Comparison of ENCODE assay signal across 8 mouse cellular contexts in the genomic region with DNA sequence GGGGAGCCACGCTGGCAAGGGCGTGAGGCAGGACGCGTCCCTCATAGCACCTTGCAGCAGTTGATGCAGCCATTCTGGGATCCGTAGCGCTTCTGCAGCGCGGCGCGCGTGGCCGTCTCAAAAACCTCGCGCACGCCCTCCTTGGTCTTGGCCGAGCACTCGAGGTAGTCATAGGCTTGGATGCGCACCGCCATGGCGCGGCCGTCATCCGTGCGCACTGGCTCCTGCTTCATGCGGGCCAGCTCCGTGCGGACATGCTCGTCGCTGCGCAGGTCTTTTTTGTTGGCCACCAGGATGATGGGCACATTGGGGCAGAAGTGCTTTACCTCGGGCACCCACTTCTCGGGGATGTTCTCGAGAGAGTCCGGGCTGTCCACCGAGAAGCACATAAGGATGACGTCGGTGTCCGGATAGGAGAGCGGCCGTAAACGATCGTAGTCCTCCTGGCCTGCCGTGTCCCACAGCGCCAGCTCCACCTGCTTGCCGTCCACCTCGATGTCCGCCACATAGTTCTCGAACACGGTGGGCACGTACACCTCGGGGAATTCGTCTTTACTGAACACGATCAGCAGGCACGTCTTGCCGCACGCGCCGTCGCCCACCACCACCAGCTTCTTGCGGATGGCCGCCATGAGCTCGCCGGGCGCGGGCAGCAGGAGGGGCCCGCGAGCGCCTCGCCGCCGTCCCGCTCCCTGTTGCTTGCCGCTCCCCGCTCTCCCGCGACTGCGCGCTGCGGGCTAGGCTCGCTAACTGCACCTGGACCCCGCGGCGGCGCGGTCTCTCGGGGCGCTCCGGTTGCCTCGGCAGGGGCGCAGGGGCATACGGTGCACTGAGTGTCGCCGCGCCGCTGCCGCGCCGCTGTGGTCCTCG. TPM values are rescaled to one million over a fixed set of nuclear protein-coding genes. Genes with fewer than 3 reads are reported as not detected.
A peak's percentile ranks its signal among the peaks of the same experiment; 100 is the strongest.
DNase-seq lines count a peak whose midpoint lies in the region; ATAC-seq lines count a peak whose summit lies in the region.

No protein-coding gene starts in this region.

- under 1% methylated on average over 95 of the region's 99 CpGs for WGBS in limb, embryonic 15.5 days
- under 1% methylated on average over 99 of the region's 99 CpGs for WGBS in midbrain, embryonic 14.5 days

- no peaks in the 10 kb centered on the region for H3K36me3 ChIP-seq in limb, embryonic 15.5 days
- no peaks in the 10 kb centered on the region for H3K36me3 ChIP-seq in midbrain, embryonic 14.5 days (ENCODE audit: control insufficient read depth, insufficient read depth, low read length)

- H3K9ac ChIP-seq in limb, embryonic 15.5 days: peak overlapping the region; percentile 99
- peak overlapping the region; percentile 99 for H3K9ac ChIP-seq in midbrain, embryonic 14.5 days (replicated peaks; ENCODE audit: low read length)

- peaks cover 28% of the 10 kb centered on the region for H3K4me1 ChIP-seq in limb, embryonic 15.5 days
- peaks cover 30% of the 10 kb centered on the region for H3K4me1 ChIP-seq in midbrain, embryonic 14.5 days (ENCODE audit: control insufficient read depth, insufficient read depth, low read length)

- H3K27ac ChIP-seq in limb, embryonic 15.5 days: peak overlapping the region; percentile 100
- H3K27ac ChIP-seq in midbrain, embryonic 14.5 days (replicated peaks; ENCODE audit: low read depth, low read length): peak overlapping the region; percentile 100

- peak overlapping the region; percentile 67 for H3K4me2 ChIP-seq in limb, embryonic 15.5 days
- peak overlapping the region; percentile 88 for H3K4me2 ChIP-seq in midbrain, embryonic 14.5 days (ENCODE audit: low read length)

- peak; percentile 64 for DNase-seq in right cerebral cortex, adult 18-20 months
- no peak for DNase-seq in right cerebral cortex, postnatal 25 days
- DNase-seq in cerebellum, postnatal 4 days (ENCODE audit: low spot score in 2 of 2): peak; percentile 45 to 70
- DNase-seq in gastrocnemius, postnatal 10 days: peak; percentile 61
- peak; percentile 82 for DNase-seq in midbrain, embryonic 14.5 days
- peak; percentile 29 to 41 for DNase-seq in spleen, postnatal 36 days (ENCODE audit: low spot score in 2 of 2)

- H3K9me3 ChIP-seq in limb, embryonic 15.5 days: no peaks in the 10 kb centered on the region
- H3K9me3 ChIP-seq in midbrain, embryonic 14.5 days (ENCODE audit: control insufficient read depth, low read length): no peaks in the 10 kb centered on the region

- peak overlapping the region; percentile 85 for H3K4me3 ChIP-seq in limb, embryonic 15.5 days
- peak overlapping the region; percentile 91 for H3K4me3 ChIP-seq in midbrain, embryonic 14.5 days (replicated peaks; ENCODE audit: low read depth, low read length)

- H3K27me3 ChIP-seq in limb, embryonic 15.5 days: no peaks in the 10 kb centered on the region
- H3K27me3 ChIP-seq in midbrain, embryonic 14.5 days (ENCODE audit: control insufficient read depth, insufficient read depth, low read length): no peaks in the 10 kb centered on the region

- peak; percentile 42 for ATAC-seq in inflammation-experienced regulatory T-cells, adult 6 months
- peak; percentile 58; the same call in 1 of the 2 replicates for ATAC-seq in limb, embryonic 15.5 days (ENCODE audit: insufficient number of reproducible peaks, low FRiP score, low TSS enrichment, low read depth)
- peak; percentile 66 for ATAC-seq in midbrain, embryonic 14.5 days (ENCODE audit: low FRiP score, low TSS enrichment)

RNA-seq across cellular contexts. Expression of gene Rhob, which starts 0.6 kb away (rescaled TPM):
- 10 to 100 TPM; 80.5 to 82.4 TPM for total RNA-seq in gastrocnemius, postnatal 10 days (2021)
- polyA plus RNA-seq in inflammation-experienced regulatory T-cells, adult 6 months (2017; shearing (Covaris generic)): 1 to 10 TPM in 2 of 3 experiments, under 1 TPM in 1; 0.15 to 2.8 (median 1.7) TPM
- 54.1 and 60.5 TPM in 2 replicates for polyA plus RNA-seq in limb, embryonic 15.5 days (2015; fragmentation: Nextera tagmentation; extraction: Ambion mirVana)
- polyA plus RNA-seq in midbrain, embryonic 14.5 days (2014; fragmentation: Nextera tagmentation; extraction: Ambion mirVana): 111 and 116 TPM in 2 replicates

Comparison
In these comparisons a context has a peak if more than half of its experiments do, and no peak if none do; other contexts are left out.
1. RNA of gene Rhob, which starts 0.6 kb away (polyA plus RNA-seq): 111 to 116 TPM in midbrain, embryonic 14.5 days and 54.1 to 60.5 TPM in limb, embryonic 15.5 days; 0.15 to 2.8 TPM in inflammation-experienced regulatory T-cells, adult 6 months; every median in the first group is over 10 times any median in the second.
2. Peak in every context shown above with its lines, with median percentiles within 50 percentile points of each other: ATAC-seq.